Mouse (Mus musculus) adipocyte (in vitro differentiated cells): ENCODE results near the gene Retn.

Source experiments
- DNase-seq: peaks from one replicate; pipeline ENCODE4 v3.0.0-alpha.2; 2016; ENCODE audit warnings: low spot score

The Retn gene

DNA sequence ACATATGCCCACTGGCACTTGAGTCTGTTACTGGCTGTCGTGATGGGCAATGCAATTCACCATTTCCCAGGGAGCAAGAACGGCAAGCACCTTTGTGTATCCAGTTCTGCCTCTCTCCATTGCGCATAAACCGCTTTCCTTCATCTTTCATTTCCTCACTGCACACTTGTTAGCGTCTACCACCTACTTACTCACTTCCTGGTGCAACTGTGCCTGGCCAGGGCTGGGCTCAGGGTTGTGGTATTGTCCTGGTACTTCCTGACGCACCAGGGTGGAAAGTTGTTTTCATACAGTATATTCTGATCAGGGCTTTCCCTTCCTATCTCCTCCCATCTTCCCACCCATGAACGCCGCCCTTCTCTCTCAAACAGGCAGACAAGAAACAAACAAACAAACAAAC is 5.3 kb downstream of the Retn start:
- DNase-seq: no peak

DNA sequence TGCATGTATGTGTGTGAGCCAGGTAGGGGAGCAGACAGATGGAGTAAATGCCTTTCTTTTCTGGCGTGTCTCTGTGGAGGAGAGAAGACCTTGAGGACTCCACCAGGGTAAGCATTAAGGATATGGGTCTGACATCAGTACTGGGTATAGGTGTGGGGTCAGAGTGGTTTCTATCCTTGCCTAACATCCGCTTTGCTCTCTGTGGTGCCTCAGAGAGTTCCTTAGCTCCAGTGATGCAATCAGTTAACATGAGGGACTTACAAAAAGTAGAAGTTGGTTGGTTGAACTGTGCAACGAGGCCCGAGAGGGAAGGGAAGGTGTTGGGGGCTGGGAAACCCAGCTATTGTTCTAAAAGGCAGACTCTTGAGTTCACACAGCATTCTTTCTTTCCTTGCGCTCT is 8.8 kb downstream of the Retn start:
- DNase-seq: no peak

DNA sequence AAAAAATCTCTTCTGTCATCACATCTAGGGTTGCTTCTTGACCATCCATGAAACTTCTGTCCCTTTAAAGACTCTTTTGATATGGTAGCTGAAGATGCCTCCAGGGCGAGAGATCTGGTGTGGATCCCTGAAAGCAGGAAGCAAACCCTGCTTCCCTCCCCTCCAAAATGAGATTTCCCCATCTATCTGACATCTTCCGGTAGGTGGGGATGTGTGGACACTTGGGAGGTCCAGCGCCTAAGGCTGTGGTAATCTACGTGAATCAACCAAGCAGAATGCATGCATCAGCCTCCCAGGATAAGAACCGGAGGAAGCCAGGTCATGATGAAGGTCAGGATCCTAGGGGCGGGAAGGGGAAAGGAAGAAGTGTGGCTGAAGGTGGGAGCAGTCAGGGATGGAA is 9.9 kb downstream of the Retn start, which contains the start of gene Mcemp1:
TSS of gene Mcemp1 (plus strand) at position 248 of the 400 bp plus-strand sequence.
- no peak for DNase-seq

DNA sequence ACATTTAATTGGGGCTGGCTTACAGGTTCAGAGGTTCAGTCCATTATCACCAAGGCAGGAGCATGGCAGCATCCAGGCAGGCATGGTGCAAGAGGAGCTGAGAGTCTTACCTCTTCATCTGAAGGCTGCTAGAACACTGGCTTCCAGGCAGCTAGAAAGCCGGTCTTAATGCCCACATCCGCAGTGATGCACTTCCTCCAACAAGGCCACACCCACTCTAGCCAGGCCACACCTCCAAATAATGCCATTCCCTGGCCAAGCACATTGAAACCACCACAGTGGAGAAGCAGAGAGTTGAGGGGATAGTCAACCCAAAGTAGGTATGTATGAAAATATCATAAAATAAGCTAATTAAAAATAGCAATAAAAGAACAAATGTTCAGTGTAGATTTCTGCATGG is 14.8 kb downstream of the Retn start:
- no peak for DNase-seq

DNA sequence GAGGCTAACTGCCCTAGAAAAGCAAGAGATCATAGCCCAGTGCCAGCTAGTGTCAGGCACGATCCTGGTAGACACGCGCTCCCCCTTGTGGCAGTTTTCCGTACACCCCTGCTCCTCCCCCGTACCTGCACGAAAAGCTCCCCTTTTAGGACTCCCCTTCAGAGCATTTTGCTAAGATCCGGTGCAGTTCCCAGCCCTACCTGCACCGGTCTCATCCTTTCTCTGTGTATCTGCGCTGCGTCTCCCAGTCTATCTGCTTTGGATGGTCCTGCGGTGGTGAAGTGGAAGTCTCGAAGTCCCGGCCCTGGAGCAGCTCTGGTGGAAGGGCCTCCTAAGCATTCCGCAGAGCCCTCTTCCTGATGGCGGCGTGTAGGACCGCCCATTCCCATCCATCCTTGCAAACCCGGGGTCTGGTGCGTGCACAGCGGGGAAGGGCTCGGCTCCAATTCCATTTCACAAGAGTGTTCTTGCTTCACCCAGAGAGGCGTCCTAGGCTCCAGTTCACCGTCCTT is 16.5 kb downstream of the Retn start, which contains the start of gene Fcor:
TSS of gene Fcor (minus strand) at position 383 of the 512 bp plus-strand sequence.
- DNase-seq: peak; percentile 96

DNA sequence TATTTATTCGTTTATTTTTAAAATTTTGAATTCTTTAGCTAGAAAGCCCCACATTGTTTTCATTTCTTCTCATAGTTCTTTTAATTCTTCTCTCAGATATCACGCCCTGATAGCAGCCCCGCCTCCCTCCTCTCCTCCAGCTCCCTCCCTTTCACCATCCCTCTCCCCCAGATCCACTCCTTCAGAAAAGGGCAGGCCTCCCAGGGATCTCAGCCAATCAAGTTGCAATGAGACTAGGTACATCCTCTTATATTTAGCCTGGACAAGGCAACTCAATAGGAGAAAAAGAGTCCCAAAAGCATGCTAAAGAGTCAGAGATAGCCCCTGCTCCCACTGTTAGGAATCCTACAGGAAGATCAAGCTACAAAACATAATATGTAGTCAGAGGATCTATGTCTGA is 19.1 kb downstream of the Retn start:
- DNase-seq: peak; percentile 88

DNA sequence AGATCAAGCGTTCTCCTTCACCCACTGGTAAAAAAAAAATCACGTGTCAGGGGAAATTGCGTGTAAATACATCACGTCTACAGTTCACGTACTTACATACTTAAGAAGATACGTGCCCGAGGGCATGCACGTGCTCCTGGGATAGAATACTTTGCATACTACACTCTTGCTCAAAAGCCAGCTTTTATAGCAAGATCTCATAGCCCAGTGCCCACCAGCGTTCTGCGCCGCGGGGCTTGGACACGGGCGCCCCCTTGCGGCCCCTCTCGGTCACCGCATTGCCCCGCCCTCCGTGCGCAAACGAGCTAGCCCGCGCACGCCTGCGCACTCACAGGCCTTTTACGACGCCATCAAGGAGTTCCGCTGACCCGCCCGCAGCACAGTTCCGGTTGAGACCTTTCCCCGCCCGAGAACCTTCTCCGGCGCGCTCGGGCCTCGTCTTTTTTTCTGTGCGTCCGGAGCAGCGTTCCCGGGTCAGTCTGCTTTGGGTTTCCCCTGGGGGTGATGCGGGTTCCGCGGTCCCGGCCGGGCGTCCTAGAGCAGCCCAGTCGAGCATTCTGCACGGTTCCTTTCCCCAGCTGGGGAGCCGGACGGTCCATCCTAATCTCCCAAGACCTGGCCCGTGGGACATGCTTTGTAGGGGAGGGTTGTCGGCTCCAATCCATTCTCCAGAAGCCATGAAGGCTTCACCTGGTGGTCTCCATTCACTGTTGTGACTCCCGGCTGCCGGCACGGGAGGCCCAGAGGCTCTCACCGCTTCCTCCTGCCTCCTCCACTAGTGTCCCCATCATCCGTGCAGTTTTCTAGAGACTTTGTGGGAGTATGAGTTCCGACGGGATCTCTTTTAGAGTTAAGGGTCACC is 20.8 kb downstream of the Retn start, which contains the start of gene Trappc5:
TSS of gene Trappc5 (plus strand) at position 169 of the 862 bp plus-strand sequence.
- peak; percentile 97 for DNase-seq

DNA sequence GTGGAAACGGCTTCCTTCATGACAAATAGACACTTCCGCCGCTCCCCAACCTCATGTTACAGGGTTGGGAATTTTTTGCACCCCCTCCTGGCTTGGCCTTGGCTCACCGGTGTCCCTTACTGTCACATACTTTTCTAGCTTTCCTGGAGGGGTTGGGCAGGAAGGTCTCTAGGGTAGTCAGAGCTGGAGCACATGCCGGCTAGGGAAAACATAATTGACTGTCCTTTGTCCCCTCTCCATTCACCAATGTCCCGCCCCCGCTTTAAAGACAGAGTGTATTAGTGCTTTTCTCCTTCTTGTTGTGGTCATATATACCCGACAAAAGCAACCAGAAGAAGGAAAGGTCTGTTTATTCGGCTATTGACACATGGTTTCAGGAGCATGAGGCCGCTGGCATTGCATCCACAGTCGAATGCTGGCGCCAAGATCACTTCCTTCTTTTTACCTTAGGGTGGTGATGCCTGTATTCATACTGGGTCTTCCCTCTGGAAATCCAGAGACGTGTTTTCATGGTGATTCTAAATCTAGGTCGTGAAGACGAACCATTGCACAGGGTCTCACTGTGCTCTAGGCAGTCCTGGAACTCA is 21.5 kb downstream of the Retn start:
- DNase-seq: peak; percentile 60

DNA sequence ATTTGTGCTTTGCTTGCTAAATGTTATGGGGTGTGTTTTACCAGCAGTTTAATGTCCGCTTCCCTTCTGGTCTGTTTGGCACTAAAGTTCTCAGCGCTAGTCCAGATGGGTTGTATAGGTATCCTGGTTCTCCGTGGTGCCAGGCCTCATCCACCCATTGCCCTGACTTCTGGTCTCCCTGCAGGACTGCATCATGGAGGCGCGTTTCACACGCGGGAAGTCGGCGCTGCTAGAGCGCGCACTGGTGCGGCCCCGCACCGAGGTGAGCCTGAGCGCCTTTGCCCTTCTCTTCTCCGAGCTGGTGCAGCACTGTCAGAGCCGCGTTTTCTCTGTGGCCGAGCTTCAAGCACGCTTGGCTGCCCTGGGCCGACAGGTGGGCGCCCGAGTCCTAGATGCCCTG is 23.3 kb downstream of the Retn start:
- DNase-seq: no peak

DNA sequence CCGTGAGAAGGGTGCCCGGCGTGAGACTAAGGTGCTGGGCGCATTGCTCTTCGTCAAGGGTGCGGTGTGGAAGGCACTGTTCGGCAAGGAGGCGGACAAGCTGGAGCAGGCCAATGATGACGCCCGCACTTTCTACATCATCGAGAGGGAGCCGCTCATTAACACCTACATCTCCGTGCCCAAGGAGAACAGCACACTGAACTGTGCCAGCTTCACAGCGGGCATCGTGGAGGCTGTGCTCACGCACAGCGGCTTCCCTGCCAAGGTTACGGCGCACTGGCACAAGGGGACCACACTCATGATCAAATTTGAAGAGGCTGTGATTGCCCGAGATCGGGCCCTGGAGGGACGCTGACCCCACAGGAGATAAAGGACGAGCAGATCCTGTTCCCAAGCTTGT is 23.7 kb downstream of the Retn start:
- no peak for DNase-seq

DNA sequence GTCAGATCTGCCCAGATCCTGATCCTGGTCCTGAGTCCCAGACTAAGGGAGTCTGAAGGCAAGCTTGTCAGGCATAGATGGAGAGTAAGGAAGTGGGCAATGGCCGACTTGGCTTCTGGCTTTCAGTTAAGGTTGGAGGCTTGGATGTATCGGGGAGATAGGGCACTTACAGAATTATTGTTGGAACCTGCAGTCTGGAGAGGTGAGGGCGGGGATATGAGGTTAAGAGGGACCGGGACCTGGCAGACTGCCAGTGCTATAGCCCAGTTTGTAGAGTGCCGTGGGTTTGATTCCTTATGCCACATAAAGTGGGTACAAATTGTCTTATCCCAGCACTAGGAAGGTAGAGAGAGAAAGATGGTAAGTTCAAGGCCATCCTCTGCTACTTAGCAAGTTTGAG is 24.1 kb downstream of the Retn start:
- DNase-seq: no peak

DNA sequence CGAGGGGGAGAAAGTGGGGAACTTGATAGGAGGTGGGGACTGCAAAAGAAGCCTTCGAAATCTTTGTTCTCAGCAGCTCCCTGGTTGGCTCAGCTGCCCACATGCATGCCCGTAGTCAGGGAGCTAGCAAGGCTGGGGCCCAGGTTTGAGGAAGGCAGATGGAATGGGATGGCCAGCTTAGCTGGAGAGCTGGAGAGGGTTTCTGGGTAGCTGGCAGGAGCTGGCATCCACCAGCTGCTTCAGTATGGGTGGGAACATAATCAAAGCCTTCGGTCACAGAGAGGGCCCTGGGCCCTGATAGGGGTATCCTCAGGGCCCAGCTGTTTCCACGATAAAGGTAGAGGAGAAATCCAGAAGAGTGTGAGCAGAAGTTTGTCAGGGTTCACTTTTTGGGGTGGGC is 26.9 kb downstream of the Retn start:
- no peak for DNase-seq

DNA sequence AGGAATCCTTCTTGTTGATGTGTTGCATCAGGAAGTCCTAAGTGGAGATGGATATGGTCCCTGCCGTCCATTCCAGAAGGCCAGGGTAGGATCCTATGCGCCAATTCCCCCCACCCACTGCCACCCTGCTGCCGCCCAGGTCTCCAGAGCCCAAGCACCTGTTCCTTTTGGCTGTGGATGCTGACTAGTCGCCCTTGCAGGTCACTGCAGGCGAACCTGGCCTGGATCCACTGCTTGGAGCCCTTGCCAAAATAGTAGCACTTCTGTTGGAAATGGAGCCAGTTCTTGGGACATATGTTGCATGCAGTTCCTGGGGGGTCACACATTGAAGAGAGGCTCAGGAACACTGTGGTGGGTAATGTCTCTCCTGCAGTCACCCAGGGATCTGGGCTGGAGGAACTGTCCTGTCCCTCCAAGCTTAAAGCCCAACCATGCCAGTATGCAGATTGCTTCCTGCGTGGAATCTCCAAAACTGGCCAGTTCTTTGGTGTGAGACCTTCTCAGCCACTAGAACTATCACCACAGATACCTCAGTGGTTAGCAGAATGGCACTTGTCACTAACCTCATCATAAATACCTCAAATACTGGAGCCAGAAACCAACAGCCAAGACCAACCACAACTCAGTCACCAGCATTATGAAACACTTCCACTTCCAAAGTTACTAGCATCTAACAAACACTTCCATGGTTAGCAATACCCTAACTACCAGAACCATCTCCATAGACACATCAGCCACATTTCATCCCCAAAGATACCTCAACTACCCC is 28.0 kb downstream of the Retn start:
- DNase-seq: no peak

DNA sequence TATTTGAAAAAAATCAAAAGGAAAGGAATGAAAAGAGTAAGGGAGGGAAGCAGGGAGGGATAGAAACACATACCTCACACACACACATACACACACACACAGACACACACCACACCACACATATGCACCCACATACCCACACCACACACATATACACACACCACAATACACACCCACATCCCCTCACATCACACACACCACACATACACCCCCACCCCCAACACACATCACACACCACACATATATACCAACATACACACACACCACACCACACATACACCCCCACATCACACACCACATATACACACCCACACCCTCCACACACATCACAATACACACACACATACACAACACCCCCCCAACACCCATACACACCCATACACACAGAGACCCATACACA is 29.0 kb downstream of the Retn start:
- no peak for DNase-seq

DNA sequence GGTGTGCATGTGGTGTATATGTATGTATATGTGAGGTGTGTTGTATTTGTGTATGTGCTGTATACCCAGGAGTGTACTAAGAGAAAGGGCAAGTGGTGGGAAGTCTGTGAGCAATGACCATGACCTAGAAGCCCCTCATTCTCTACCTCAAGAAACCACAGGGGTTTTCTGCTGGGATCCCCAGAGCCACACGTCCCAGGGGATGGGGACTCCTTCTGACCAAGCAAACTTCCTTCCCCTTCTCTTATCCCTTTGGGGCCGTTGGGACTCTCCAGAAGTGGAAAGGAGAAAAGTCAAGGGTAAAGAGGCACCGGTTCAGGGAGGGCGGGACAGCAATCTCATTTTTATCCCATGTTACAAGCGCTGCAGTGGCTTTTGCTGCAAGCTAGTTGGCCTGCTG is 29.9 kb downstream of the Retn start:
- no peak for DNase-seq

DNA sequence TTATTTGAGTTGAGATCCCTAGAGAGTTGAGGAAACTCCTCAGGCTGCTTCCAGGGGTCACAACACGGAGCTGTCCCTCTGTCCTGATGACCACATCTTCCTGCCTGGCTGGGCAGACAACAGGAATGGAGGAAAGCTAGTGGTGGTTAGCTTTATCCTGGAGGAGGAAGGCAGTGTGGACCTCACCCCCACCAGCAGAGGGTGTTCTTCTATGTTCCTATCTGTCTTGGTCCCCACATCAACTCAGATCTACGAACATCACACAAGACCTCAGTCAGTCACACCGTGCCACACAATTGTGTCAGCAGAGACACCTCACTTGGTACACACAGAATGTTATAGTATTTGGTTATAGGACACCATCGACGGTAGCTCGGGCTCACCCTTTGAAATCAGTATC is 32.0 kb downstream of the Retn start:
- no peak for DNase-seq

DNA sequence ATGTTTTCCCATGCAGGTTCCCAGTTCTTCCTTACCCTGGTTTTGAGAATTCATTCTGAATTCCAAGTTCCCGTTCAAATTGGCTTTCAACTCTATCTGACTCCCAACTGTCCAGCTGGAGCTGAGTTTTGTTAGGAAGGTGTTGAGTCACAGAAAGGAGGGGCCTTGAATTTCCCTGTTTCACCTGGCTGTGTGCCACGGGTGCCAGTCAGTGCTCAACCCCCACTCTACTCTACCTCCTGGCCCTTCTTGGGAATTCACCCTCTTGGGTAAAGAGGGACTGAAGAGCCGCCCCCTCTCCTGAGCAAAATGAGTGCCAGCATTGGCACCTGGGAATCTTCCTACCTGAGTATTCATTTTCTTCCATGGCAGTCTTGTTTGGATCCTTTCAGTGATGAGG is 35.2 kb downstream of the Retn start:
- DNase-seq: no peak

DNA sequence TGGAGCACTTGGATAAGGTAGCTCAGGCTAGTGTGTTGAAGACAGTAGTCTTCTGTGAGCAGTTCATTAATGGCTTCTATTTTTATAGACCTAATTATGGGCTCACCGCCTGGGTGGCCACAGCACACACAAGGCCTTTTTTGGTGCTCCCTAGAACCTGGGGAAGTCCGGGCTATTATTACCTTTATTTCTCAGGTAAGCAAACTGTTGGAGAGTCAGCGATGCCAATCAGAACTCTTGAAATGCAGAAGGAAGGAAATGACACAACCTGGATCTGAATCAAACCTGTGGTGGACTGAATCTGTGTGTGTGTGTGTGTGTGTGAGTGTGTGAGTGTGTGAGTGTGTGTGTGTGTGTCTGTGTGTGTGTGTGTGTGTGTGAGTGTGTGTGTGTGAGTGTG is 38.6 kb downstream of the Retn start, which contains the start of gene Fcer2a:
TSS of gene Fcer2a (minus strand) at position 55 of the 400 bp plus-strand sequence.
- DNase-seq: no peak

DNA sequence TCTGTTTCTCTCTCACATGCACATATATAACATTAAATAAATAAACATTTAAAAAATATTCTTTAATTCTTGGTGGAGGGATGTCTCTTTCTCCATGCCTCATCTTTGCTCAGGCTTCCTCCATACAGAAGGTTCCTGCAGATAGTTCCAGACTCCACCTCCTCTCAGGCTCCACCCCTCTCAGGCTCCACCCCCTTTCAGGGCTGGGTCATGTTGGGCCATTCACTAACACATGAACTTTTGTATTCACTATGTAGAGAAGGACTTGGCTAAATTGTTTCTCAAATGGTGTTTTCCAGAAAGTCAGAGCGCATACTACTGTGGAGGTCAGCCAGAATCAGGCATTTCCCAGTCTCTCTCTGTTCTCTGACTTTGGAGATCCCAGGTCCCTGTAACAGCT is 45.9 kb downstream of the Retn start:
- DNase-seq: no peak

DNA sequence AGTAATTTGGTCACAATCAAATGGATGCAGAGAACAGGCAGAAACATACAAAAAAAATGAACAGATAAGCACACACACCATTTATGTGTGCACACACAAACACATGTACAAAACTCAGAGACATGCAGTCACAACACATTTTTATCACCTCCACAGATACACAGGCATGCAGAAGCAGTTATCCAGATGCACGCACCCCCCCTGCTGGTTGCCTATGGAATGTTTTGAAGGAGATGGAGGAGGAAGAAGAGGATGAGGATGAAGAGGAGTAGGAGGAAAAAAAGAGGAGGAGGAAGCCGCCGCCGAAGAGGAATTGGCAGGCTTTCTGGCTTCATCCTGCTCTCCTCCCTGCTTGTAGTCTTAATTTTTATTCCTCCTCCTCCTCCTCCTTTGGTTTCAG is 50.1 kb downstream of the Retn start:
- DNase-seq: no peak

DNA sequence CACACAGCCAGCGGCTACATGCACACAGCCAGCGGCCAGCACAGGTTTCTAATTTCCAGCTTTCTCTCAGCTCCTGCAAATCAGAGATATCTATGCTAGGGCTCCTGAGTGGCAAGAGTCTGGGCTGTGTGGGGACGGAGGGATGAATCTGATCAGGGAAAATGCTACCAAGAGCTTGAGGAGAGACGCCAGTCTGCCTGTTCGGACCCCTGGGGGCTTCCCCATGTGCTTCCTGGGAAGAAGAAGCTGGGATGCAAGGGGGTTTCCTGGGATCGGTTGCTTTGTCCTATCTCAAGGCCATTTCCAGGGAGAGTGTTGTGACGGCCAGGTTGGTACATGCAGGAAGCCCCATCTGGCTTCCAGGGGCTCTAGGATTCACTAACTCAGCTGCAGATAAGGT is 52.0 kb downstream of the Retn start:
- no peak for DNase-seq
